Mouse (Mus musculus) gastrocnemius, postnatal 14 days (tissue): Measurements from ENCODE around the gene Hist1h4f. TPM values are rescaled to one million over a fixed set of nuclear protein-coding genes. Genes with fewer than 3 reads are reported as not detected.
"Not testable (repeated sequence)": the region's sequence is repeated elsewhere in the genome, so short reads cannot be mapped to it uniquely, and the experiment has no call there.

ENCODE experiments used
- DNase-seq: peaks from one replicate; pipeline ENCODE4 v3.0.0; 2021; ENCODE audit warnings: mixed read lengths
- intact Hi-C: fragments of 180-260 bp; cut with DNase I; formaldehyde crosslinking; loops from one replicate; pipeline ENCODE4 v1.15.1; 2025; ENCODE audit warnings: low total_unique reads
- total RNA-seq, 2 experiments: library from RNA; stranded (reverse); gene quantifications; 2 replicates each; pipeline ENCODE4 v1.2.3; 2021

Hist1h4f gene
- total RNA-seq, 2 experiments from 2014 or later = 118 to 120 TPM

GRCm38 (mm10) chr13:23538249-23538648, 13.2 kb downstream of the Hist1h4f start:
- DNase-seq = no peak
- intact Hi-C loops = no loop called here

DNA sequence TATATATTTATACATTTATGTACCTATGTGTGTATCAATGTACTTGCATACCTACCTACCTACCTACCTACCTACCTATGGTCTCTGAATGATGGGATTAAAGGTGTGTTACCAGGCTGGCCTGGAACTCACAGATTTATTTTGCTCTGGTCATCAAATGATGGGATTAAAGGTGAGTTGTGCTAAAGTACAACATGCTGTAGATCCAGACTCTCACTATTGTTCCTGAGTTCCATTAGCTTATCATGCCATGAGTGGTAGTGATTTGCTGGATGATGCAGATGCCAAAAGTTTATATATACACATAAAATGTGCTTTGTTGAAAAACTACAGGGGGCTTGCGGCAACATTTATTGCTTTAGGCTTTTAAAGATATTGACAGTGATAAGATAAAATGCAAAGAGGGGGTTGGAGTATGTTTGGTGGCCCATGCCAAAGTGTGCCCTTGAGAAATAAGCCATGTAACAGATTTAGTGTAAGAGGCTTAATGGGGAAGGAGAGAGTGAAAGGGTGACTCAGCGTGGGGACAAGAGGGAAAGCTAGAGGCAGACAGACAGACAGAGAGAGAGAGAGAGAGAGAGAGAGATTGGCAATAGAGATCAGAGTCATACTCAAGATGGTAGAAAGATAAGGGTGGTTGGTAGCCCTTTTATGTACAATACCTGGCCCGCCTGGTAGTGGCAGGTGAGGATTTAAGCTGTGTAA, 14.3 kb downstream of the Hist1h4f start:
- intact Hi-C loops = no loop called here
- no peak for DNase-seq

- intact Hi-C loops = no loop called here
- no peak for DNase-seq
These were observed 15.2 kb downstream of the Hist1h4f start for GRCm38 (mm10) chr13:23536076-23536822.

- DNase-seq = peak; percentile 76
- intact Hi-C loops = not testable (repeated sequence)
These were observed 16.0 kb downstream of the Hist1h4f start, which contains the start of gene Hist1h3g for GRCm38 (mm10) chr13:23535137-23536075. Gene Hist1h3g (plus strand): TSS chr13:23535422.

- DNase-seq = no peak
- intact Hi-C loops = no loop called here
These were observed 16.9 kb downstream of the Hist1h4f start for GRCm38 (mm10) chr13:23534368-23535131.

DNA sequence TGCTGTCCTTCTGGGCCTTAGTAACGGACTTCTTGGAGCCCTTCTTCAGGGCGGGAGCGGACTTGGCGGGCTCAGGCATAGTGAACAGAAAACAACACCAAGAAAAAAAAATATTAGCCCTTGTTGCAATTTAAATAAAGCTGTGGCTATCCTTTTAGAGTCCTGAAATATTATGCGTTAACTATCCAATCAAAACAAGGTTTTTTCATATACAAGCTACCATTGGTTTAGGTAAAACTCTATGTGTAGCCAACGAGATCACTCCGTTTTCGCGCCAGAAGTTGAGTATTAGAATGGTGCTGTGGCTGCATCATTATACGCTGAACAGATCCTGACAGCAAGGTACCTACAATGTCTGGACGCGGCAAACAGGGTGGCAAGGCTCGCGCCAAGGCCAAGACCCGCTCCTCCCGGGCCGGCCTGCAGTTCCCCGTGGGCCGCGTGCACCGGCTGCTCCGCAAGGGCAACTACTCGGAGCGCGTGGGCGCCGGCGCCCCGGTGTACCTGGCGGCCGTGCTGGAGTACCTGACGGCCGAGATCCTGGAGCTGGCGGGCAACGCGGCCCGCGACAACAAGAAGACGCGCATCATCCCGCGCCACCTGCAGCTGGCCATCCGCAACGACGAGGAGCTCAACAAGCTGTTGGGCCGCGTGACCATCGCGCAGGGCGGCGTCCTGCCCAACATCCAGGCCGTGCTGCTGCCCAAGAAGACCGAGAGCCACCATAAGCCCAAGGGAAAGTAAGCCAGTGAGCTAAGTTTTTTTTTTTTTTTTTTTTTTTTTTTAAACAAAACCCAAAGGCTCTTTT, 17.7 kb downstream of the Hist1h4f start, which contains the start of gene Hist1h2af:
Gene Hist1h2af (plus strand): TSS at position 347 of the 808 bp plus-strand sequence.
- intact Hi-C loops = not testable (repeated sequence)
- DNase-seq = peak; percentile 36

- DNase-seq = no peak
- intact Hi-C loops = no loop called here
These were observed 19.0 kb downstream of the Hist1h4f start for GRCm38 (mm10) chr13:23532262-23533075.

DNA sequence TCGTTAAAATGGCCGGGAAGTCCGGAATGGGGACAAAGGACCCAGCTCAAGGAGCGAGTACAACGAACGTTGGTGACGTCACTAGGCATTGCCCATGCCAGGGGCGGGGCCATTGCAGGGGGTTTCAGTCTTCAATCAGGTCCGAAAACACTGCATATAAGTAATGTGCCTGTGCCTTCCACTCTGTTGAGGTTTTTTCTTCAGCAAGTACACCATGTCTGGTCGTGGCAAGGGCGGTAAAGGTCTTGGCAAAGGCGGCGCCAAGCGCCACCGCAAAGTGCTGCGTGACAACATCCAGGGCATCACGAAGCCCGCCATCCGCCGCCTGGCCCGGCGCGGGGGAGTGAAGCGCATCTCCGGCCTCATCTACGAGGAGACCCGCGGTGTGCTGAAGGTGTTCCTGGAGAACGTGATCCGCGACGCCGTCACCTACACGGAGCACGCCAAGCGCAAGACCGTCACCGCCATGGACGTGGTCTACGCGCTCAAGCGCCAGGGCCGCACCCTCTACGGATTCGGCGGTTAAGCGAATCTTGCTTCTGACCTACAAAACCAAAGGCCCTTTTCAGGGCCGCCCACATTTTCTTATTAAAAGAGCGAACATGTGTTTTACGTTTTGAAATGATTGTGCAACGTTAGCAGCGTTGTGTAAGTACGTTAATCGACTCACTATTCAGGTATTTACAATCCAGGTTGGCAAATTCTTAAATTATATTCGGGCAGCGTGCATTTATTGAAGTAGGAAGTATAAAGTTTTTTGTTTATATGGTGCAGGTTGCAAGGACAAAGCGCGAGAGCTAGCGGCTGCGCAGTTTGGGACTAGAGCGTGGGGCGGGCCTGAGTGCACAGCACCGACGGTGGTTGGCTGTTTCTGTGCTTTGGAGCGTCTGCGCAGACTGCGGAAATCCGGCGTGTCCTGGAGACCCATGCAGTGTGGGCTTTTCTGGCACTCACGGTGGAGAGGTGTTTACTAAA, 20.3 kb downstream of the Hist1h4f start, which contains the start of gene Hist1h4h:
Gene Hist1h4h (plus strand): TSS at position 150 of the 975 bp plus-strand sequence.
- intact Hi-C loops = no loop called here
- DNase-seq = peak; percentile 91

- DNase-seq = peak; percentile 28
- intact Hi-C loops = no loop called here
These were observed 21.1 kb downstream of the Hist1h4f start for GRCm38 (mm10) chr13:23530181-23530900.

GRCm38 (mm10) chr13:23529480-23530165, 21.8 kb downstream of the Hist1h4f start:
- intact Hi-C loops = loop anchor here (10.0 kb wide), 1 partner anchor 1505 kb away; no protein-coding TSS in a partner anchor
- no peak for DNase-seq

GRCm38 (mm10) chr13:23529005-23529404, 22.4 kb downstream of the Hist1h4f start:
- intact Hi-C loops = loop anchor here (10.0 kb wide), 1 partner anchor 1504 kb away; no protein-coding TSS in a partner anchor
- DNase-seq = no peak

DNA sequence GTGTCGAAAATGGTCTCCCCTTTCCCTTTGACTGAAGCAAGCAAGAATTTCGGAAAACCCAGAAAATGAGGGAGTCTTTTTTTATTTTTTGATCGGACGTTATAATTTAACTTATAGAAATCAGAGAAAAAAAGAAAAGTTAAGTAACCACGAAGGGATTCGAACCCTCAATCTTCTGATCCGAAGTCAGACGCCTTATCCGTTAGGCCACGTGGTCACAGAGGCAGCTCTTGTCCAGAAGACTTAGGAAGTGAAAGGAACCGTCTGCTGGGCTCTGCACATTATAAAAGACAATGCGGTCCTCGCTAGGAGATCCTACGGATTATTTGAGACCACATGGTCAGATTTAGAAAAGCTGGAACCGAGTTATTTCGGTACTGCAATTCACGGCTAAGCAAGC, 25.1 kb downstream of the Hist1h4f start:
- peak; percentile 81 for DNase-seq
- intact Hi-C loops = loop anchor here (10.0 kb wide), 1 partner anchor 1502 kb away; no protein-coding TSS in a partner anchor

DNA sequence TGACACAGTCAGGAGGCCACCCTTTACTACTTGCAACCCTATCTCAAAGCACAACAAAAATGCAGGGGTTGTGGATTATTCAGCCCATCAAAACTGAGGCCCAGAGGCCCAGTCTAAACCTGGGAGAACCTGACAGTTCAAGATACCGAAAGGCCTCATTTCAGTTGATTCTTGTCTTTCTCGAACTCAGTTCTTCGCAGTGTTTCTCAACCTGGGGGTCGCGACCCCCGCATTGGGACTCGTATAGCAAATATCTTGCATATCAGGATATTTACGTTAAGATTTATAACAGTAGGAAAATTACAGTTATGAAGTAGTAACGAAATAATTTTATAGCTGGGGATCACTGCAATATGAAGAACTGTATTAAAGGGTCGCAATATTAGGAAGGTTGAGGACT, 25.5 kb downstream of the Hist1h4f start:
- no peak for DNase-seq
- intact Hi-C loops = loop anchor here (10.0 kb wide), 1 partner anchor 1501 kb away; no protein-coding TSS in a partner anchor

DNA sequence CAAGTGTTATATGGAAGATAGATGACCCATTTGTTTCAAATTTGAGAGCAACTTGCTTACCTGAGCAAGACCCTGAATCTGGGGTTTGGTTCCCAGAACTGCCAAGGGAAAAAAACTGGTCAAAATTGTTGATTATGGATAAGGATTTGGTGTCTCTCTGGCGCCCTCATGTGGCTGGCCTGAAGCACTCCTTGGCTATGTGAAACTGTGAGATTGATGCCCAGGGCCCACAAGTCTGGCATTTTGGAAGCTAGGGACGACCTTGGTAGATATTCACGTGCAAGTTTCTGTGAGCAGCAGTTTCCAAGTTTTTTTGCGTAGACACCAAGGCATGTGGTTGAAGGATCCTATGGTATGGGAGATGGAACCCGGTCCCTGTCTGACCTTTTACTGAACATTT, 26.8 kb downstream of the Hist1h4f start:
- peak; percentile 70 for DNase-seq

More for the DNA sequence above, 26.8 kb downstream of the Hist1h4f start:
- intact Hi-C loops = loop anchor here (10.0 kb wide), 1 partner anchor 1500 kb away; no protein-coding TSS in a partner anchor
